Mouse (Mus musculus) layer of hippocampus, postnatal 14 days (tissue): ENCODE measurements around the gene Nasp. TPM values are rescaled to one million over a fixed set of nuclear protein-coding genes. Genes with fewer than 3 reads are reported as not detected.

ENCODE experiments used
- DNase-seq, 2 experiments: peaks; one replicate each; pipeline ENCODE4 v3.0.0; 2021 to 2022; ENCODE audit warnings: low spot score in 2 of 2, mixed read lengths in 1 of 2
- total RNA-seq, 2 experiments: library from RNA; stranded (reverse); gene quantifications; 2 replicates each; pipeline ENCODE4 v1.2.3; 2021

Nasp gene
- total RNA-seq, 2 experiments from 2014 or later: 44.4 to 50.5 TPM

DNA sequence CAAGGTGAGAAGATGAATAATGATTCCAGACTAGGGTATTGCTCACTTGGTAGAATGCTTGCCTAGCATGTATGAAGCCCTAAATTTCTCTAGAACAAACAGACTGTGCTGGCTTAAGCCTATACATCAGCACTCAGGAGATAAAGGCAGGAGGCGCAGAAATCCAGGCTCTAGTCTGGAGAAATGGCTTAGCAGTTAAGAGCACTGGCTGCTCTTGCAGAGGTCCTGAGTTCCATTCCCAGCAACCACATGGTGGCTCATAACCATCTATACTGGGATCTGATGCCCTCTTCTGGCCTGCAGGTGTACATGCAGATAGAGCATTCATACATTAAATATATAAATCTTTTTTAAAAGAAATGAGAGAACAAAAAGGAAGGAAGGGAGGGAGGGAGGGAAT lies 14.3 kb upstream of the Nasp start:
- no peak for DNase-seq

DNA sequence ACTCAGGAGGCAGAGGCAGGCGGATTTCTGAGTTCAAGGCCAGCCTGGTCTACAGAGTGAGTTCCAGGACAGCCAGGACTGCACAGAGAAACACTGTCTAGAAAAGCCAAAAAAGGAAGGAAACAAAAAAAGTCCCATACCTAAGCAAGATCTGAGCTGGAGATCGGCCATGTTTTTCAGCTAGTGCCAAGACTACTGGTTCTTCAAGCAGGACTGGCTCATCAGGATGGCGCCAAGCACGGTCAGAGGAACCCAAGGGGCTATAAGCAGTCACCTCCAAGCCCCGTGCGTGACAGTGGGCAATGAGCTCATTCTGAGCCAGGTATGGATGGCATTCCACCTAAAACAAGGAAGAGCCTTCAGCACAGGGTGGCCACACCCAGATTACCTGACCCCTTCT lies 11.1 kb upstream of the Nasp start:
- DNase-seq: no peak

DNA sequence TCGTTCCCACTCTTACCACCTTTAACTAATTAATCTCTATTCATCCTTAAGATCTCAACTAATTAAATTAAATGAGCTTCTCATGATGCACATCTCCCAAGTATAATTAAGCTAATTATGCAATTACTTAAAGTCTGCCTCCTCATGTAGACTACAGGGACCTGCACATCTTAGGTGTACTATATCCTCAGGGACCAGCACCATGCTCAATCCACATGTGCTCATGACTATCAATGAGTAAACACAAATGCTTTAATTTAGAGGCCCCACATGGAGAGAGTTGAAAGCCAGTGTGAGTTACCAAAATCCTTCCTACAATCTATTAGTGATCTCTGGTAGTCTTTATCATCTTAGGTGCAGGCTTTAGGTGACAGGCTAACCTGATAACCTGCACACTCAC lies 7.5 kb upstream of the Nasp start:
- no peak for DNase-seq

DNA sequence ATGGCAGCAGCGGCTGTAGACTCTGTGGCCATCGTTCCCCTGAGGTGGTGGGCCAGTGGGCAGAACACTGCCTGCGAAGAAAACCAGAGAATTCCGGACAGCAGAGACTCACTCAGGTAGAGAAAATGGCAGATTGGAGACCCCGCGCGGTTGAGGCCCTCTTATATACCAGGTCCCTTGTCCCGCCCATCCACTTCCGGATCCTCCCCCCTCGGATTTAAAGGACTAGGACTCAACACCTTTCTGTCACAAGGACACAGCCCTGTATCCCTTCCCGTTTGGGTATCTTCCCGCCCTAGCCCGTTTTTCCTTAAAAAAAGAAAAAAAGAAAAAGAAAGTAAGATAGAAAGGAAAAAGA lies 403 bp downstream of the Nasp start:
- peak; percentile 91 to 94 for DNase-seq

DNA sequence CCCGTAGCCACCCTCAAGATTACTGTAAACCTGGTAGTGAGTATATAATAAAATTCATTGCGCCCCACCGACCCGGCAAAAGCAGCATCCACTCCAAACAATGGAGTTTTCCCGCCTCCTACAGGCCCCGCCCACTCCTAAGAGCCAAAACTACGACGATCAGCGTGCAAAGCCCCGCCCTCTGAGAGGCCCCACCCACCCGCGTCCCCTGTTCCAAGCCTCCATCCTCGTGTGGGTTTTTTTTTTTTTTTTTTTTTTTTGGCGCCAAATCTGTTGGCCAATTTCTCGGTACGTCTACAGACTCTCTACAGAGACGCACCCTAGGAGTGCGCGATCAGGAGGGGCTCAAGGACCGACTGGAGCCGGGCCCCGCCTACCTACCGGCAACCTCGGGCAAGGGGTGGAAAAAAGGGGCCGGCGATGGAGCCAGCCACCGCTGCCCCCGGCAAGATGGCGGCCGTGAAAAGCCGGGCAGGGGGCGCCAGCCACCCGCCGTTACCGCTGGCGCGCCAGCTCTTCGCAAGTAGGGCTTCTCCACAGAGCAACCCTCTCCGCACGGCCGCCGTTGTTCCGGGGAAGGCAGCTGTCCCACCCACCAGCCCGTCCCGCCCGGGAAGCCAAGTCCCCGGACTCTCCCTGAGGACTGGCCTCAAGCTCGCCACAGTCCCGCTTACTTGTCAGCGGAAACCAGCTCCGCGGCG lies 933 bp downstream of the Nasp start:
- peak; percentile 65 to 76 for DNase-seq

DNA sequence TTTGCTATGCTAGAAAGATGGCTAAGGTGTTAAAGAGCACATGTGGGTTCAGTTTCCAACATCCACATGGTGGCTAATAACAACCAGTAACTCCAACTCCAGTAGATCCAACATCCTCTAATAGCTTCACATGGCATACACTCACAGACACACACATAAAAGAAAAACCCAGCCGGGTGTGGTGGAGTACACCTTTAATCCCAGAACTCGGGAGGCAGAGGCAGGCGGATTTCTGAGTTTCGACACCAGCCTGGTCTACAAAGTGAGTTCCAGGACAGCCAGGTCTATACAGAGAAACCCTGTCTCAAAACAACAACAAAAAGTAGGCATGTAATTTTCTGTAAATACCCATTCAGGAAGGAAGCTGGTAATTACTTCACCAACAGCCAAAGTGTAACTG lies 2.9 kb downstream of the Nasp start:
- no peak for DNase-seq

DNA sequence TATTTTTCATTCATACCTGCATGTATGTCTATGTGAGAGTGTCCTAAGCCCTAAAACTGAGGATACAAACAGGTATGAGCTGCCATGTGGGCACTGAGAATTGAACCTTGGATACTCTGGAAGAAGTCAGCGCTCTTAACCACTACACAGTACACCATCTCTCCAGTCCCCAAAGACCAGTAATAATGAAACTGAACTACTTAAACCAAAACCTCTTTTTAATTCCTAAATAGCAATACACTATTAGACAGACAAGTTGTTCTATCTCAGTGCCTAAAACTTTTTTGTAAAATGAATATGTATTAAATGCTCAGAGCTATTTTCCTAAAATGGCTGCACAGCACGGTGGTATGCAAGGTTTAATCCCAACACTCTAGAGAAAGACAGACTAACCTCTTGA lies 12.5 kb downstream of the Nasp start:
- no peak for DNase-seq

DNA sequence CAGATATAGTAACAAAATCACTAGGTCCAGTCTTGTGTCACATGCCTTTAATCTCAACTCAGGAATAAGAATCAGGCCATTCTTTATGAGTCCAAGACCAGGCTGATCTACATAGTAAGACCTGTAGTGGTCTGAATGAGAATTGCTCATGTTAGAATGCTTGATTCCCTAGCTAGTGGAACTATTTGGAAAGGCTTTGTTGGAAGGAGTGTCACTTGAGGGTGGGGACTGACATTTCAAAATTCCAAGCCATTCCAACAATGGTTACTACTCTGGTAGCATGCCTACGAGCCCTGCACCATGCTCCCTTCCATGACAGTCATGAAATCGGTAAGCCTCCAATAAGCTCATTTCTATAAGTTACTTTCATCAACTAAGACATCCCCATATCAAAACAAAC lies 15.1 kb downstream of the Nasp start:
- DNase-seq: no peak

DNA sequence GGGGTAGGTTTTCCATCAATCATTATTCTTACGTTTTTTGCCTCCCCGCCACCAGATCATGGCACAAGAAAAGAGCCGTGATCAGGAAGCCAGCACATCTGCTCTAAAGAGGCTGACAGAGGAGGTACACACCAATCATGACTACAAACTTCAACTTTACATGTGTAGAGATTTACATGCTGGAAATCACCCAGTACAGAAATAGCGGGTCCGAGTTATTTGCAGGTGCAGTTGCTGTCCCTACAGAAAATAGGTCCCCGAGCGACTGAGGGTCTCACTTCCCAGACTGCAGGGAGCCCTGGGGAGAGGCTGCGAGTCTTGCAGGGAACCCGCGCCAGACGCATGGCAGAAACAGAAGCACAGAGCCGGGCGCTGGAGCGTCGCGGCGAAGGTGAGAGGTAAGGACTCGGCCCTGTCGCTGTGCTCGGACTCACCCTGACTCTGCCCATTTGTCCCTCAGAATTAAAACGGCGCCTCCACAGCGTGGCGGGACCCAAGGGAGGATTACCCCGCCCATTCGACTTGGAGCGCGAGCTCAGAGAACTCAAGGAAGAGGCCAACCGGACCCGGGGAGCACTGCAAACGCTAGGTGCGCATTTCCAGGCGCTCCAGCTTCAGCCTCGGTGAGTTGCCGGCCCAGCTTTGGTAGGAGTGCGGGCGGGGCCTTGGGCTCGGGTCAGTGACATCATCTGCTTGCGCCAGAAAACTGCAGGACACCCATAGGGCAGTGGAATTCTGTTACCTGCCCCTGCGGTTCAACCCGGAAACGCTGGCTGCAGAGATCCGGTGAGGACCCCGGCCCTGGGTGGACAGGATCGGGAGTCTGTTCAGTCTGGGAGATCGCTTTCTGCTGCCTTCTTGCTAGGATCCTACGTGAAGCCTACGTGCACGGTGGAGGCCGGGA lies 30.5 kb downstream of the Nasp start:
- peak; percentile 79 to 86 for DNase-seq

DNA sequence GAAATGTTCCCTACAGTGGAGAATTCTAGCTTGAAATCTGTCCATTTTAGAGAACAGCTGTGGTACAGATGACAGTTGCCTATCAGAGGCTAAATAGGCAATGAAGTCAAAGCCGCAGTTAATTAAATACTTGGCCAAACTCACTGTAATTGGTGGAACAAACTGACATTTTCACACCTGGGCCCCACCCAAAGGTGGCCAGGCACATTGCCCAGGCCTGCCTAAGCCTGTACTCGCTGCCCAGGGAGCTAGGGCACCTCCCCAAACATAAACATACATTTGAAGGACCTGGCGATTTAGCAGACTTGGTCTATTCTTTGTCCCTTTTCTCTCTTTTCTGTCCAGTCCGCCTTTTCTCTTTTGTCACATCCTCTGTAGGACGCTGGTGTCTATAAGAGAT lies 31.4 kb downstream of the Nasp start, which contains the start of gene Ccdc17:
Gene Ccdc17 (plus strand): TSS at position 276 of the 400 bp plus-strand sequence.
- no peak for DNase-seq

DNA sequence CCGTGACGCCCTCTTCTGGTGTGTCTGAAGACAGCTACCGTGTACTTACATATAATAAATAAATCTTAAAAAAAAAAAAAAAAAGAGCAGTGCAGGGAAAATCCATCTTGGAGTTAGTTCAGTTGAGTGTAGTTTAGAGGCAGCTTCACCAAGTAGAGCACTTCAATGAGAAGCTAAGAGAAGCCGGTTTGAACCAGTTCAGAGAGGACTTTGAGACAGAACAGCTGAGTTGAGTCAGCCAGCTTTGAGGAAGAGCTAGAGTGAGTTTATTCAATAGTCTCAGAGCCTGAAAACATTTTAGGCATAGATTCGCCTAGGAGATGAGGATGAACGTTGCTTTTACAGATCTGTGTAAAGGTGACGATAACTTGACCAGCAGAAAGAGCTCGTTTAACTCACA lies 31.9 kb downstream of the Nasp start:
- no peak for DNase-seq

DNA sequence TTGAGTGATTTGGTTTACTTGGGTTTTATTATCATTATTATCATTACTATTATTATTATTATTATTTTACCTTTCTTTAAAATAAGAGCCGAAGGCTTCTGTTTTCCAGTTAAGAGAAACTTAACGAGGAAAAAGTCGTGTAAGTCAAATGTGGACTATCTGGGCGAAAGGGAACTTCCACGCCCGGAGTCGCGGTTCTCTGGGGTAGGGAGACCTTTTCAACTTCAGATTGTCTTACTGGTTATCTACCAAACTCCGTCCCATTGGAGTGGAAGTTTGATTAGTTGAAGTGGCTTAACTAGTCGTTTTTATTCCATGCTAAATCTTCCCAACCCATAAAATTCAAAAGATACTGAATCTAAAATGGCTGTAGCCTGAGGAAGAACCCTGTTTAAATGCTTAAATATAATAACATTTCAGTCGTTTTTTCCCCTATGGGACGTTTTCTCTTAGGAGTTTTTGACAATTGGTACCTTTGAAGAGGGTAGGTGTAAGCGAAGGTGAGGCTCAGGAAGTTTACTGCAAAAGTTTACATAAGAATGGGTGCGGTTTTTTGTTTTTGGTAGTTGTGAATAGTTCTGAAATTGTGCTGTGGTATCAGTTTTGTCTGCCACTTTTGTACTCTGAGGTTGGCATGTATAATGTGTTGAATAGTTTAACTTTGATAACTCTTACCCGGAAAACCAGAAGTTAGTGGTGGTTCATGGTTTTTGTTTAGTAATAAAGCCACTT lies 69.4 kb downstream of the Nasp start:
- DNase-seq: no peak

DNA sequence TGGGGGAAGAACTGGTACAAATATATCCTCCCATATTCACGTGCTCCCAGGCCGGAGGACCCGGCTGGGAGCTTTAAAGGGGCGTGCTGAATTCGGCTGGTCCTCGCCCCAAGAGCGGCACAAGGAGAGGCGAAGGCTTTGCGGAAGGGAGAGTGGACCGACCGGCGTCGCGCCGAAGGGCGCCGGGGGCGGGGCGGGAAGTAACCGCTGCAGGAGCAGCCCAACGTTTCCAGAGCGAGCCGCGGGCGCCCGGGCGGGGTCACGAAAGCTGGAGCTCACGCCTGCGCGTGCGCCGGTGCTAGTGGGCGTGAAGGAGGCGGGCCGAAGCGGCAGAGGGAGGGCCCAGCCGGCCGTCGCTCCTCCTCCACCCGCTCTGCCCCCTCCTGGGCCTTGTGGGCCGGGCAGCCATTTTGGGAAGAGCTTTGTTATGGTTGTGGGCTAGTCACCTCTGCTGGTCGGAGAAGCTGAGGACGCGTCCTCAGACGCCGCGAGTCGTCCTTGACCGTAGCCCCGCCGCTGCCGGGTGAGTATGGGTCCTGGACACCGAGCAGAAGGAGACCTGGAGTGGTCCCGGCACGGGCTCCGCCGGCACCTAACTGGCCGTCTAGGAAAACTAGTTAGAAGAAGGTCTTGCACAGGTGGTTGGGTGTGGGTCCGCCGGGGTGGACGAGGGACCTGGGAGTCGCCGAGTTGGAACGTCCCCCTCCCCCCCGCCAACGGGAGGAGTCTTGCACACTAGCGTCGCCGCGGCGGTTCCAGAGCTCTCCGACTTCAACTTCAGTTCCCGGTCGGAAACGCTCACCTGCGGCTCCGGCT lies 70.2 kb downstream of the Nasp start, which contains the start of gene Gpbp1l1:
Gene Gpbp1l1 (plus strand): TSS at position 353 of the 816 bp plus-strand sequence.
- peak; percentile 98 for DNase-seq

DNA sequence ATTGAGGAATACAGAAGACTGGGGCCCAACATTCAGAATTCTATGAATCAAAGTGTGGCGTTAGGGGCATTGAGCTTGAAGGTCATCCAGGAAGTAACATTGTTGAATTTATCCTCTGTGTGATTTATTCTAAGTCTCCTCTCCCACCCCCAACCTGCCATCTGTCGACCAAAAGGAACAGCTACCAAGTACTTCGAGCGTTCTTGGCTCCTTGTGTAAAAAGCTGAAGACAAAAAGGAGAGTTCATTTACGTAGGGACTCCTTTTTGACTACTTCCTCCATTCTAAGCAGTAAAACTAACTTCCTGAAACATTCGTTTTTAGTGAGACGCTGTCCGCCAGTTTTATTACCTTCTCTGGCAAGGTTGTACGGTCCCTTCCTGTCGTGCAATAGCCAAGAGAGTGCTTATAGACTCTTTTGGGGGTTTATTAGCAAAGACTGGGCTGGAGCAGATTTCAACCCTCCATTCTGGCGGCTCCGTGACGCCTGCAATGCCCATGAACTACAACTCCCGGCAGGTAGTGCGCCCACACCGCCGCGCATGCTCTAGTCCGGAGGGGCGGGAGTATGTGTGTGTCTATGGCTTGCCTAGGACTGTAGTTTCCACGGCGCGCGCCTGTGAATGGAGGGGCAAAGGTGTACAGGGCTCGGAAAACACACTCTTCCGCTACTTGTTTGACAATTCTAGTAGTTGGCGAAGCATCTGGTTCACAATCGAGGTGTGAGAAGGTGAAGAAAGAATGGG lies 71.0 kb downstream of the Nasp start:
- DNase-seq: peak; percentile 94 to 95

DNA sequence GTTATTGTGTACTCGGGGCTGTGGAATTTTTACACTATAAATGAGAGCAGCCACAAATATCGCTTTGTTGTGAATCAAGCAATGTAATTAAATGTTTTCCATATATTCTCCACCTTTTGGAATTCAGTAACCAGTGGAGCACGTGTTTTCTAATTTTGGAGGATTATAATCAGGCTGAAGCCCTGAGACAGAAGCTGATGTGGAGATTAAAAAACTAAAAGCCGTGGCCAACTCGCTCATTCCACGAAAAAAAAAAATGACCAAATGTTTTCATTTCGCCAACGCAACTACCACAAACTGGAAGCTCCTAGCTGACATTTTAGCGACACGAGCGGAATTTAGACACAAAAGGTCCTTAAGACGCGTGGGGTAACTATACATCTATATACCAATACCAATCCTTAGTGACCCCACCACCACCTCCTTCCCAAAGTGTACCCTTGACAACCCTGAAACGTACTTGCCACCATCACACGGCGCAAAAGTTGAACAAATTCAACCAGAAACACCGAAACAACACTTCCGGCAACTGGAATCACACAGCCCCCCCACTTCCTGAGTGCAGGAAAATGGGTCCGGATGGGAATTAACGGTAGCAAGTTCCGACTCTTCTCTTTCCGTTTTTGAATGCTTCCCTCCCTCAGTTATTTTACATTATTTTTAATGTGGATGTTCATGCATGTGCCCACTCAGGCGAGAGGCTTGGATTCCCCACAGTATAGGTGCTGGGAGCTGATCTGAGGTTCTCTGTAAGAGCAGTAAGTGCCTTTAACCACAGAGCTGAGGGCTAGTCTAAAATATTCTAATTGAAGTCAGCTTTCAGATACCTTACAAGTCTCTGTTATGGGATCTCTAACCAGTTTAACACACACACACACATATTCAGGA lies 72.1 kb downstream of the Nasp start, which contains the start of gene Tmem69:
Gene Tmem69 (minus strand): TSS at position 524 of the 888 bp plus-strand sequence.
- DNase-seq: peak; percentile 79 to 86

DNA sequence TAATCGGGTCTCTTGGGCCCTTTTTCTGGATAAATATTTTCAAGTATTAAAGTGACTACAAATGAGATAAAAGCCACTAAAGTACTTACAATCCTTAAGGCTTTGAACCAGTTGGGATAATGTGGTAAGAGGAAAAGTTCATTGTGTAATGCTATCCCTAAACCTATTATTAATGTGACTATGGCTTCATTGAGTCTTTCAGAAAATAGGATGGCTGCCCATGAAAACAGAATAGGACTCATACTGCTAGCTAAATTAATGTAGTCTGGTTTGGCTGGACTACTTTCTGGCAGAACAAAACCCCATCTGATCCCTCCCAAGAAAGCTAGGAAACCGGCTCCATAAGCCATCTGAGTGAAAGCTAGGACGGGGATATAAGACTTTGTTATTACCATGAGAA lies 74.7 kb downstream of the Nasp start:
- no peak for DNase-seq
